Mouse (Mus musculus): ENCODE measurements around the gene Leap2. TPM values are rescaled to one million over a fixed set of nuclear protein-coding genes. Genes with fewer than 3 reads are reported as not detected.
"Not testable (repeated sequence)": the region's sequence is repeated elsewhere in the genome, so short reads cannot be mapped to it uniquely, and the experiment has no call there.

The Leap2 gene
- total RNA-seq, 2 experiments from 2014 or later = 6.0 to 31.0 TPM

DNA sequence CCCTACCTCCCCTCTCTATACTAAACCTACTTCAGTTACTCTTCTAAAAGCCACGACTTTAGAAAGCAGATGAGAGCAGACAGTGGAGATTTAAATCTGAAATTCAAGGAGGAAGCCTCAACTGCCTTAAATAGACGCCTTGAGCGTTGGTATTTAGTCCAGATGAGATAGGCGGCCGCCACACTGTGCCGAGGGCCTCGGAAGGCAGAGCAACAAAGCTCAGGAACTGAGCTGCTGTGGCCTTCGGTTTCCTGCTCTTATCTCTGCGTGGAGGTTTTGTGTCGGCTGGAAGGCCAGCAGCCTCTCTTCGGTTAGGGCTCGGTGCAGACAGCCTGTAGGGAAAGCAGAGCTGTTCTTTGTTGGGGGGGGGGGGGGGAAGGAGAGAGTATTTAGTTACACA is 19.0 kb upstream of the Leap2 start:
- peak; percentile 61 for DNase-seq

DNA sequence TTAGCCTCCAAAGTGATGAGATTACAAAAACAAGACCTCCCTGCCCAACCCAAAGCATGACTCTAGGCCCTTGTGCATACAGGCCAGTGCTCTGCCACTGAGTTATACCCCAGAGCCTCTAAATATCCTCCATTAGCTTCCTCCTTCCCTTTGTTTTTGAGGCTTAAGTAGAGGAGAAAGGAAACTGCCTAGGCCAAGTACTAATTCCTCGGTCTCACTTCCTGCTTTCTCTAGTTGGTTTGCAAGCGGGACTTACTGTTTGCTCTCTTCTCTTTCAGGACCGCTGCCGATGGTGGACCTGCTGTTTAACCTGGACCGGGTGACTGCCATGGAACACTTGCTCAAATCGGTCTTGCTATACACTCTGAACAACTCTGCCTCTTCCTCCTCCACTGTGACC is 13.4 kb upstream of the Leap2 start:
- no peak for DNase-seq

DNA sequence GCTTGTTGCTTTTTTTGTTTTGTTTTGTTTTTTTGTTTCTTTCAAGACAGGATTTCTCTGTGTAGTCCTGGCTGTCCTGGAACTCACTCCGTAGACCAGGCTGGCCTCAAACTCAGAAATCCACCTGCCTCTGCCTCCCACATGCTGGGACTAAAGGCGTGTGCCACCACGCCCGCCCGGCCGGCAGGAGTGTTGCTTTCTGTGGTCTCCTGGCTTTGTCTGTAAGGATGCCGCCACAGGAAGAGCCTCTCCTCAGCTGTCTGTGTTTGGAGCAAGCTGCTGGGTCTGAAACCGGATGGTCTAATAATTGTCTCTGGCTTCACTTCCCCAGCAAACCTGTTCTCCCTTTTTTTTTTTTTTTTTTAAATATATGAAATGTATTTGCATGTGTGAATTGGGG is 12.5 kb upstream of the Leap2 start:
- no peak for DNase-seq

DNA sequence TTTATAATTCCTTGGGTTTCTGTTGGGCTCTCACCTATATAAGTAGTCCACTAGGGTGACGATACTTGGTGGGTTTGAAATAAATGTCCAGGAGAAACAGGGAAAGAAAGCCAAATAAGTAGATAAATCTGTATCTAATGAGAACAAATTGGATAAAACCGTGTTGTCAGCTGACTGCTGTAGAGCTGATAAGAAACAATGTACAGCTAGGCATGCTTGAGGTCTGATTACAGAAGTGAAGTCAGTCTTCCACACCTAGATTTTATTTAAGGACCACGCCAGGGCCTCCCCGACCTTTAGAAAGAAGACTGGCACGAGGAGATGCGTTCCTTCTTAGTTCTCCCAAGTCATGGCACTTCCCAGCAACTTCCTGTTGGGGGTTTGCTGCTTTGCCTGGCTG is 10.1 kb upstream of the Leap2 start:
- no peak for DNase-seq

DNA sequence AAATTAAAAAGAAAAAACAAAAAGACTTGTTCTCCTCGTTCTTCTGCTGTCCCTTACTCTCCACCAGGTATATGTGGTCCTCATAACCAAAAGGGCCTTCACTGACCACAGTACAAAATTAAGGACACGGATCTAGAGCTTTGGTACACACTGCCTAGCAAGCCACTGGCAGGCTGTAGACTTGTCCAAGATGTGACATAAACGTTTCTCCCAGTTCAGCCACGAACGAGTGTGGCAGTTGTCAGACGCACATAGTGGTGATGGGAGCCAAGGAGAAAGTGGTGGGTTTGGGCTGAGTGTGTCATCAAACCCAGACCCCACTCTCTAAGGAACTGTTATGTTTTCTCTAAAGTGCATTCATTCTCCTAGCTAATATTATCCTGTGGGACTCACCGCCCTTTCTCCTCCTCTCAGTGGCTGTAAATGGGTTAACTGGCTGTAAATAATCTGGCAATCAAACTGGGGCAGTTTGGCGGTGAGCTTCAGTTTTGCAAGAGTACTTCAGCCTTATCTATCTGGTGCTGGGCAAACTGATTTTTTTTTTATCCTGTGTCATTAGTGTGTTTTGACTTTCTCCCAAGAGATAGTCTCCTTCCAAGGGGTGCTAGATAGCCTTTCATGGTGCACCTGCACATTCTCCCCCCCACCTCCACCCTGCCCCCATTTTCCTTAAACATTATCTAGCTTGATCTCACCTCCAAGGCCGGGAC is 8.5 kb upstream of the Leap2 start:
- peak; percentile 46 for DNase-seq

DNA sequence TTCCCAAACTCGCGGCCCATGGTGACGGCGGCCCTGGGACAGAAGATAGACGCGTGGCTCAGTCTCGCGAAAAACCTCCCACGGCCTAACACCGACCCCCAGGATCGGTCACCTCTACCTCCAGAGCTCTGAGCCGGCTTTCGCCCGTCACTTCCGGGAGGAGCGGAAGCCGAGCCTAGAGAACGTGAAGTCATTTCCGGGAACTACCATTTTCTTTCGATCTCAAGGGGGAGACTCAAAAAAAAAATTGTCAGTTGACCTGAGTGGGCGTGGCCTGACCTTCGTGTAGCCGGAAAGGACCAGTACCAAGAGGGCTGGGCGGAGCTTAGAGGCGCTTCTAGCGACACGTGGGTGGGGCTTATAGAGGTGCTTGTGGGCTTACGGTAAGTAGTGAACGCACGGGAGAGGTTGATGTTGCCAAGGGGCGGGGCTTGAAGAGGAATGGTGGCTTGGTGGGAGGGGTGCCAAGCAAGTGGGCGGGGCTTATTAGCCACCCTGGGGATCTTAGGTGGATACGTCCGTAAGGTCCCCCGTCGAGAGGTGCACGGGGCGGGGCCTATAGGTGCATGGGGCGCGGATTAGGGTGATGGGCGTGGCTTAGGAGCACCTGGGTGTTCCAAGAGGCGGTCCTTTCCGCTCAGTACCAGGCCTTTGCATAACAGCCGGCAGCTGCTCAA is 7.8 kb upstream of the Leap2 start, which contains the start of the genes Uqcrq and Gdf9:
TSS of gene Uqcrq (minus strand) at position 162 of the 677 bp plus-strand sequence.
TSS of gene Gdf9 (plus strand) at position 354 of the 677 bp plus-strand sequence.
- DNase-seq = peak; percentile 98

DNA sequence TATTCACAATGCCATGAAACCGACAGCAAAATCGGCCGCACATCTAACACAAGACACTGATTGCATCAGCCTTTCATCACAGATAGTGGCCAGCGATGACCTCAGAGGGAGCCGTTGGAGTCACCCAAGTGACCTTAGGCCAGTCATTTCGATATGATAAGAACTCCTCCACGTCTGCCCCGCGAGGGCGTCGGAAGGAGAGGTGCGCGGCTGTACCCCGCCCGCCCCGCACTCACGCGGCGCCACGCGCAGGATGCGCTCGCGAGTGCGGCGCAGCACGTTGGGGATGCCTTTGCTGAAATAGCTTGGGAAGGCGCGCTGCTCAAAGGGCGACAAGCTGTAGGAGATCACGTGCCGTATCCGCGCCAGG is 7.3 kb upstream of the Leap2 start:
- DNase-seq = peak; percentile 60

DNA sequence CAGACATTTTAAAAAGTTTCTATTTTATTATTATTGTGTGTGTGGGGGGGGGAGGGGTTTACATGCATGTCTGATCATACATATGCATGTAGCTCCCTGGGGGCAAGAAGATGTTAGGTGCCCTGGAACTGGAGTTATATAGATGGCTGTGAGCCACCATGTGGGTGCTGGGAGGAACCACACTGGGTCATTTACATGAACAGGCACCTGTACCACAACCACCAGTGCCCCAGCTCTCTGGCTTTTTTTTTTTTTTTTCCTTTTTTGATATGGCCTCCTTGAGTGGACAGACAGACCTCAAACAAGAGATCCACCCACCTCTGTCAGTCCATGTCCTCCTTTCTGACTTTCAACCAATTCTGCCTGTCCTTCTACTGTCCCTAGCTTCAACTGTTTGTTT is 6.2 kb upstream of the Leap2 start:
- no peak for DNase-seq

DNA sequence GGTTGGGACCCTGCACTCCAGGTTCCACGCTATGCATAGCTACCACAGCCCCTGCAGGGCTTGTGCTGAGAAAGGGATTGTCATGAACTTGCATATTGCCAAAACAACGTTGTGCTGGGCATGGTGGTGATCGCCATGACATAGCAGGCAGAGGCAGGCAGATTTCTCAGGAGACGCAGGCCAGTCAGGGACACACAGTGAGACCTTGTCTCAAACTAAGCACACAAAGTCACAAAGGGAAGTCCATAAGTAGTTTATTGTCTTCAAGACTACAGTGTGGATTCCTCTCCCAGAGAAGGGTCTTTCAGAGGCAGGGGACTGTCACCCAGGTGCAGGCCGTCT is 5.7 kb upstream of the Leap2 start:
- no peak for DNase-seq

DNA sequence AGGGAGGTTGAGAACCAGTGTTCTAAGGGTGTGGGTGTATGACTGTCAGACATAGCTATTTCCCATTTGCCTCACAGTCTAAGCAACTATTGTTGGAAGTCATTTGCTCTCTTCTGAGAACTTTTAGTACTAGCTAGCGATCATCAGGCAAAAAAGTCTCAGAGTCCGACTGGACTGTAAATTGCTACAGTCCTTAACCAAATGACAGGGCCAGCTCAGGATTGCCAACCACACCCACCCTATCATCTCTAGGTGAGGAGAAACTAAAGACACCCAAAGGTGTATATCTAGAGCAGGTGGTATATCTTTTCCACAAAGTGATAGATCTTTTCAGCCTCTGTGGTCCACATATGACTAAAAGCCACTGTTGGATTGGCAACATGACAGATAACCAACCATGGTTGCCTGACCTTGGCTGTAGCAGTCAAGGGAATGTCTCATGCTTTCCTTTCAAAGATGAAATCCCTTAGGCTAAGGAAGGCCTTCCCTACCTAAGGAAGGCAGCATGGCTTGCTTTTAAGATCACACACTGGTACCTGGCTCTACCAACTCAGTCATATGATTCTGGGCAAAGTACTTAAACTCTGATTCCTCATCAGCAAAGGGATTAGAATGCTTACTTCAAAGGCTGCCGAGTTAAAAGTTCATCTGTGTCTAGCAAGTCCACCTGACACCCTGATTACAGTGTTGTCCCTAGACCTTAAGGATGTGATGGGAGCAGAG is 5.2 kb upstream of the Leap2 start:
- no peak for DNase-seq

DNA sequence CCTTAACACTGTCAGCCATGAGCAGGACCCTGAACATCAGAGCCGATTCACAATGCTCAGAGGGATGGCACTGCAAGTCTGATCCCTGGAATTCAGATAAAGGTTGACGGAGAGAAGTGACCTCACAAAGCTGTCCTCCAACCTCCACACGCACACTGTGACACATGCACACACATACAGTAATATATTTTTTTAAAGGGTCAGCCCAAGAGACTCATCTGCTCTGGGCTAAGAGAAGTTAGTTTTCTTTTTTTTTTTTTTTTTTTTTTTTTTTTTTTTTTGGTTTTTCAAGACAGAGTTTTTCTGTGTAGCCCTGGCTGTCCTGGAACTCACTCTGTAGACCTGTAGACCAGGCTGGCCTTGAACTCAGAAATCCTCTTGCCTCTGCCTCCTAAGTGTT is 3.9 kb upstream of the Leap2 start:
- not testable (repeated sequence) for DNase-seq

DNA sequence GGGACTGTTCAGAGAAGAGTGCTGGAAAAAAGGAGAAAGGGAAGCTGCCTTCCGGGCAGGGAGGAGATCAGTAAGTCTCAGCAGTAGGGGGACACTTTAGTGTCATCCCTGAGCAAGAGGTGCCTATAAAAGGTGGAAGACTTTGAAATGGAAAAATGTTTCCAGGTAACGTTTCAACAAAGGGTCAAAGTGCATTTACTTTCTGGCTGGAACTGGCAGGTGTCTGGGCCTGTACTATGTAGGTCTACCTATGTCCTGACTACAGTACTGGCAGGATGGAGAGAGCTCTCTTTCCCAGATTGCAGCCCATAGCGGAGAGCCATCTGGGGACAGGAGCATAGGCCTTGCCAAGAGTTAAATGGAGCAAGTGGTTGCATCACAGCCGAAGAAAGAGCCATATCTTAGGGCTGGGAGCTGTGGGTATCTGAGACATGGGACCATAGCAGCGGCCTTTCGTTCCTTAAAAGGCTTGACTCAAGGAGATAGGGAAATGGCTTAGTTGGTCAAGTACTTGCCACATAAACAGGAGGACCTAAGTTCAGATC is 2.8 kb upstream of the Leap2 start:
- DNase-seq = peak; percentile 37

DNA sequence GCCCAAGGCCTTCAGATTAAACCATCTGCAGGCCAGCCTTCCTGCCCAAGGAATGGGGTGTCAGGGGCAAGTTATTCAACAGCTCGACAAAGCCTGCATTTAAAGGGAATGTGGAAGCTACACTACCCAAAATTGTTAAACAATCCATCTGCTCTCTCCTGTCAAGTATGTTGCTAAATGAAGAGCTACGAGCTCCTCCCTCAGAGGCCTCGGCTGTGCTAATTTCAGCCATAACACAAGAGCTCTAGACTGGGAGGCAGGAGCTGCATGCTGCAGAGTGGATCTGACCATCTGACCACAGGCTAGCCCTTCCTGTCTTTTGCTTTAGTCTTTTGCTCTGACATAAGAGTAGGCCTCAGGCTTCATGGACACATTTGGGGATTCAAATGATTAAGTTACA is 2.3 kb upstream of the Leap2 start:
- DNase-seq = no peak

DNA sequence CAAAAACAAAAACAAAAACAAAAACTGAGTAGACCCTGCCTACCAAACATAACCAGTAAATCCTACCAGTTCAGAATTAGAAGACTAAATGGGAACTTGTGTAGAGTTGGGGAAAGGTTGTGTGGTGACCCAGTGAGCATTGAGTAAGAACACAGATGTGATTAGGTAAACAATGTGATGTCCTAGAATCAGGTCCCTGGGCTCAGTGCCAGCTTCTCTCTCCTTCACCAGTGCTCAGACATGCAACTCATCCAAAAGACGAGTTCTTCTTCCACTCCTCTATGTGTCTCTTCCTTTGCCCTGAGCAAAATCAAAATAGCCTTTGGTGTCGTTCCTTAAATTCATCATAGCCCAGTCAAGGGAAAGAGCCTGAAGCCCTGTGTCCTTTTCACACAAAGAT is 1.9 kb upstream of the Leap2 start:
- peak; percentile 70 for DNase-seq

DNA sequence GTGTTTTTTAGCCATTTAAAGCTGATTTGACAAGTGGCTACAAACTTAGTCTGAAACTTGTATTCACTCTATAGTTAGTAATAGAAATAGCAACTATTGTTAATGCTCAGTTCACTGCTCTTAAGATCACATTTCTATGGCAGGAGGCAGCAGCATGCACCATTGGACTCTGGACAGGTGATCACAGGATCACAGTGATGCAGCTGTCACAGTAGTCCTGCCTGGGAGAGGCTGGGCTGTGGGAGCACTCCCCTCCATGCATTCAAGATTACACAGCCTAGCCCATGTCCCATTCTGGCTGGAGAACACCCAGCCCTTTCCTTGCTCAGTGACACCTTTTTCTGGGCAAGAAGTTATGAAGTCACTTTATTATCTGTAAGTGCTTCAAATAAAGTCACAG is 4.9 kb downstream of the Leap2 start:
- DNase-seq = no peak

DNA sequence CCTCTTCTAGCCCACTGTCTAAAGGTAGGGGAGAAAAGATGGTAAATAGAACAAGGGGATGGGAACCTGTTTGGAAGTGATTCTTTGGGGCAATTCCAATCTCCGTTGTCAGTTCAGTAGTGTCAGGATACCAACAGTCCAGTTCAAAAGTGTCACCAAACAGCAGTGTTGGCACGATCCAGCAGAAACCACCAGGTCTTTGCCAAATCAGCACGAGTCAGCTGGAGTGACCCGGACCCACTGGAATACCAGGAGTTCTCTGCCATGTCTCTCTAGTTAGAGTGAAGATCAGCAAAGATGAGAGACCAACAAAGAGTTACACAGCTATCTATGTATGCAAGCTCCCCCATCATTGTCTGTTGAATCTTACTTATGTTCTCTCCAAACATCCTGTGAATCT is 9.1 kb downstream of the Leap2 start:
- no peak for DNase-seq

DNA sequence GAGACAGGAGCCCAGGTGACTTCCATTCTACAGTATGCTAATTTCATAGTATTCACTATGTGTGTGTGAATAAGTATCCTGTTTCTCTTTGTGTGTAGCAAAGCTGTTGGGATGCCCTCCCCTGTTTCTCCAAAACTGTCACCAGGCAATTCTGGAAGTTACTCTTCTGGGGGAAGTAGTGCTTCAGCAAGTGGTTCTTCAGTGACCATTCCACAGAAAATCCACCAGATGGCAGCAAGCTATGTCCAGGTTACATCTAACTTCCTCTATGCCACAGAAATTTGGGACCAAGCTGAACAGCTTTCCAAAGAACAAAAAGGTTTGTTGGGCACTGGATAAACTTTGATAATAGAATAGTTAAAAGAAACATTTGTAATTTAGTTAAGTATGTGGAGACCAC is 11.2 kb downstream of the Leap2 start:
- no peak for DNase-seq

DNA sequence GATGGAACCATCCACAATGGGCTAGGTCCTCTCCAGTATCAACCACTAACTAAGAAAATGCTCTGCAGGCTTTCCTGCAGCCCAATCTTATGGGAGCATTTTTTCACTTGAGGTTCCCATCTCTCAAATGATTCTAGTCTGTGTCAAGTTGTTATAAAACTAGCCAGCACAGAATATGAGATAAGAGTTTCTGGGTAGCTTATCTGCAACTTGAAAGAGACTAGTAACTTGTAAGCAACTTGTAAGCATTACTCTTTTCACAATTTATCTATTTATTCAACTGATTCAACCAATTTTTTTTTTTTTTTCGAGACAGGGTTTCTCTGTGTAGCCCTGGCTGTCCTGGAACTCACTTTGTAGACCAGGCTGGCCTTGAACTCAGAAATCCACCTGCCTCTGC is 19.3 kb downstream of the Leap2 start:
- no peak for DNase-seq

DNA sequence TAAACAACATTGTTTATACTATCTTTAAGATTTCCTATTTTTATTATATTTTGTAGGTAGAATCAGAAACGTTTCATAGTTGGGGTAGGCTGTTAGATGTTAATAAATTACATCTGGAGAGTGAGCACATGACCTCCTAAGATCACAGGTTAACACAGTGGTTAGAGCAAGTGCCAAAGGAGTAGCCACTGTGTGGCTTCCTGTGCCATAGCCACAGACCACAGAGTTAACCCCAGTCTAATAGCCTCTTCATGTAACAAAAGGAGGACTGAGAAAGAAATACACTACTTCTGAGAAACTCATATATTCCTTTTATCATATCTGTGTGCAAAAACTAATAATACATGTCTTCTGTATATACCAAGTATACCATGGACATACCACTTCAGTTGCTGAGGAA is 29.1 kb downstream of the Leap2 start:
- no peak for DNase-seq

DNA sequence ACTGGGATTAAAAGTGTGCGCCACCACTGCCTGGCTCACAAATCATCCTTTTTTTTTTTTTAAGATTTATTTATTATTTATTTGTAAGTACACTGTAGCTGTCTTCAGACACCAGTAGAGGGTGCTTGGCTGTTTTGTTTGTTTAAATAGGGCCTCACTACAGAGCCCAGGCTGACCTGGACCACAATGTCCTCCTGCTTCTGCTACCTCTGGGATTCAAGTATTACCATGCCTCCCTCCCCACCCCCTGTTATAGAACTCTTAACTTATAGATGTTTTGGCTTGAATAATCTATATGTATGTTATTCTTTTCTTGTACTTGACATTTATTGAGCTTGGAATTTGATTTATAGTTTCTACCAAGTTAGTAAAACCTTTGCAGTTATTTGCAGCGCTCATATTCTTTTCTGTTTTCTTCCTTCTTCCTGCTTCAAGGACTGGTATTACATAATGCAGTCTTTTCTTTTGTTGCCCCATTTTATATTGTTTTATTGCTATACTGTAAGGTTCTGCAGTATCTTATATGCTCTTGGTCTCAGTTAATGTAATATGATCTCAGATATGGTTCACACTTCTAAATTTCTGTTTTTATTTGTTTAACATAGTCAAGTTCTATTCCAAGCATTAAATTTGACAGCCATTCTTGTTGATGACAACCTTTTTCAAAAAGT is 39.1 kb downstream of the Leap2 start:
- no peak for DNase-seq

DNA sequence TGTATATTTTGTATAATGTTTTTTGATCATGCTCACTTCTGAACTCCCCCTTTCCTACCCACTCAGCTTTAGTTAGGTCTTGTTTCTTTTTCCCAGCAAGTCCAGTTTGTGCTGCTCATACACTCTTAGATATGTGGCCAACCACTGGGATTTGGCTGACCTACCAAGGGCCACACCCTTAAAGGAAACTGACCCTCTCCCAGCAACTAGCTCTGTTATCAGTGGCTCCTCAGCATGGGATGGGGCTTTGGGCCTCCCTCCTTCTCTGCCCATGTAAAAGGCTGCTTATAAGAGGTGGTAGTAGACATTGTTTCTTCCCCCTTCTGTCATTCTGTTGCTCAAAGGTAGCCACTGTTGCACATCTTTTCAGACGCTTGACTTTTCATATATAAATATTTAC is 44.1 kb downstream of the Leap2 start:
- no peak for DNase-seq
